Mouse (Mus musculus) thymus, postnatal 10 days (tissue): Measurements from ENCODE around the gene Gm49383.
A peak's percentile ranks its signal among the peaks of the same experiment; 100 is the strongest.
"Not testable (repeated sequence)": the region's sequence is repeated elsewhere in the genome, so short reads cannot be mapped to it uniquely, and the experiment has no call there.

Source experiments
- DNase-seq, 2 experiments: peaks; one replicate each; pipeline ENCODE4 v3.0.0; 2021; ENCODE audit warnings: low spot score in 2 of 2

Gene Gm49383

GRCm38 (mm10) chr12:69166861-69167581 lies 29.9 kb downstream of the Gm49383 start:
- not testable (repeated sequence) for DNase-seq

GRCm38 (mm10) chr12:69164904-69165303 lies 32.0 kb downstream of the Gm49383 start:
- no peak for DNase-seq

DNA sequence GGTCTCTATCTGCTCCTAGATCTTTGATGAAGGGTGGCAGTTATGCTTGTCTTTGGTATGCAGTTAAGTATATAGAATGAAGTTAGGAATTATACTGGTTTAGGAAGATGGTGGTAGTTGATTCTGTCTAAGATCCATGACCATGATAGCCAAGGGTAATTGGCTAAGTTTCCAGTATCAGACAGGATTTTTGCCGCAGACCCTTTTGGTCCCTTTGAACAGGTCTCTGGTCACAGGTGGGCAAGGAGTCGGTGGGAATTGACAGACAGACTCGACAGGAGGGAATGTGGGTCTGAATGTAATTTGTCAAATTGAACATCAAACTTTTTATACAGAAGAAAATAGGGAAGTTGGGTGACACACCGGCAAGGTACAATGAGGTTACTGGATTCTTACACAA lies 33.3 kb downstream of the Gm49383 start:
- DNase-seq: not testable (repeated sequence)

GRCm38 (mm10) chr12:69160677-69161076 lies 36.2 kb downstream of the Gm49383 start:
- DNase-seq: not testable (repeated sequence)

GRCm38 (mm10) chr12:69159578-69159940 lies 37.3 kb downstream of the Gm49383 start:
- DNase-seq: peak in 1 of 2 experiments; percentile 48

DNA sequence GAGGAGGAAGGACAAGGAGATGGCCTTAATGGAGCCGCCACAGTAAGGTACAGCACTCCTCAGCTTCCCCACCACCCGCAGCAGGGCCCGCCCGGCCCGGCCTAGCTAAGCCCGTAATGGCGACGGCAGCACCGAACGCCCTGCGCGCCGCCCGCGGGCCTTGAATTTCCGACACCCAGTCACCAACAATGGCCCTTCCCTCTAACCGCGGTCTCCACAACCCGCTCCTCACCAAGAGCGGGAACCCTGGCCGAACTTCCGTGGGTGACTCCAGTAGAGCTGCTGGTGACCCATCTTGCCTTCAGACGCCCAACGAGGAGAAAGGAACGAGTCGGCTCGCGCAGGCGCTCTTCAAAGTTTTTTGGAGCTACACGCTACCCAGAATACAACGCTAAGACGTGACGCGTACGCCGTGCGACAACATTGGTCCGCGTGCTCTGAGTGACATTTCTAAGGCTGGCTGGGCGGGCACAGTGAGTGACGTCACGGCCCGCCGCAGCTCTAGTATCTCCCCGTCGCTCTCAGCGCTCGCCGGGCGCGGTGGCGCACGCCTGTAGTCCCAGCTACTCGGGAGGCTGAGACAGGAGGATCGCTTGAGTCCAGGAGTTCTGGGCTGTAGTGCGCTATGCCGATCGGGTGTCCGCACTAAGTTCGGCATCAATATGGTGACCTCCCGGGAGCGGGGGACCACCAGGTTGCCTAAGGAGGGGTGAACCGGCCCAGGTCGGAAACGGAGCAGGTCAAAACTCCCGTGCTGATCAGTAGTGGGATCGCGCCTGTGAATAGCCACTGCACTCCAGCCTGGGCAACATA lies 37.9 kb downstream of the Gm49383 start, which contains the start of gene Rps29:
Rps29 (minus strand) TSS at position 422 of the 813 bp plus-strand sequence.
- peak; percentile 94 to 95 for DNase-seq

DNA sequence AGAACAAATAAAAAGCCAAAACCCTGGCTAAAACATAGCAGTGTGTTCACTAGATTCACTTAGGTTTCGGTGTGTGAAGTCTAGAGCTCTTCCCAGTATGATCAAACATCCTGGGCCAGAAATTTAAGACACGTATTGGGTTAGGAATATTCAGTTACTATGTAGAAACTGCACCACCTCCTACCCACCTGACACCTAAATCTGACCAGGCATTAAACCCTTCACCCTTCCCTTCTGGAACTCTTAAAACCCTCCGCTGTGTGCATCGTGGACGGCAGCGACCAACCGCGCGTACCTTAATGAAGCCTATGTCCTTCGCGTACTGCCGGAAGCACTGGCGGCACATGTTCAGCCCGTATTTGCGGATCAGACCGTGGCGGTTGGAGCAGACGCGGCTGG lies 38.5 kb downstream of the Gm49383 start:
- DNase-seq: no peak

DNA sequence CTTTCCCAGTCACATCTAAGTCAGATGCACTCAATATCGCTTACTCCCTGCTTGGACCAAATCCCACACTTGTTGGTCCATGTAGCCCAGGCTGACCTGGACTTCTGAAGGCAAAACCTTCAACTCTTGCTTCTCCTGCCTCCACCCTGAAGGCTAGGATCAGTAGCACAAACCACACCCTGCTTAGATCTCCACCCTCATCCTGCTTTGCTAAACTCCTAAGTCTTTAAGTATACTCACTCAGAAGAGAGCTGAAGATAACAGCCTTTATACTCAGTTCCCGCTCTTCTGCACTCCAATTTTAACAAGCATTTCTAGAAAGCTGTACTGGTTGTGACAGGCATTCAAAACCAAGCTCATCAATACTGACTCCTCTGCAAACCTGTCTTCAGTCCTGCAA lies 39.8 kb downstream of the Gm49383 start:
- DNase-seq: no peak

DNA sequence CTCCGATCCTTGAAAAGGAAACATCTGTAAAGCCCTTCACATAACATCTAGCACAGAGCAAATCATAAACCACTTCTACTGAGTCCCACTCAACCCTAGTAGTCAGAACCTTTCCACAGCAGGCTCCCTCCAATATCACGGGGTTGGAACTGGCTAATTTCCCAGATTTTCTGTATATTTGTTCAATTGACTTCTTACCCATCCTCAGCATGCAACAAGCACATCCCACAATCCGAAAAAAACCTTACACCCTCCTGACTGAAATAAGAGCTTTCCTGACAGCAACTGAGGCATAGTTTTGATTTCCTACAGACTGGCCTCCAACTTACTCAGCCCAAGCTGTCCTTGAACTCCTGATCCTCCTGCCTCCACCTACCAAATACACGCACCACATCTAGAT lies 40.5 kb downstream of the Gm49383 start:
- DNase-seq: no peak

GRCm38 (mm10) chr12:69155923-69156322 lies 41.0 kb downstream of the Gm49383 start:
- DNase-seq: no peak

GRCm38 (mm10) chr12:69150049-69150448 lies 46.9 kb downstream of the Gm49383 start:
- no peak for DNase-seq

GRCm38 (mm10) chr12:69147166-69147735 lies 49.7 kb downstream of the Gm49383 start:
- no peak for DNase-seq

DNA sequence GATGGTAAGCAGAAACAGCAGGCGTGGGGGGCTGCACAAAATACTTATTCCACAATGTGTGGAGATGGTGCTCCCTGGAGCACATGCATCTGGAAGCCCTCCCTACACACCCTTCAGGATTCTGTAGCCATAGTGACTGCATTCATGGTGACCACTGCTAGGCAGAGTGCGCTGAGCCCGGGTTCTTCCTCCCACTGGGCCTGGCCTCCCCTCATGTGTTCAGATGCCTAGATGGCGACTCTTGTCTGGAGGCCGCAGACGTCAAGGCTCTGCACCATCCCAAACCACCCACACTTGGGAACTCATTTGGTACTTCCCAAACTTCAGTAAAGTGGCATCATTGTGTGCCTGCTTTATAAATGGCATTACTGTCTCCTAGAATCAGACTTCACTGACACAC lies 53.4 kb downstream of the Gm49383 start:
- DNase-seq: no peak

GRCm38 (mm10) chr12:69139841-69140240 lies 57.1 kb downstream of the Gm49383 start:
- no peak for DNase-seq

GRCm38 (mm10) chr12:69139201-69139600 lies 57.7 kb downstream of the Gm49383 start:
- DNase-seq: no peak
